Mouse (Mus musculus): ENCODE measurements around the gene Rnaseh2c.

DNA sequence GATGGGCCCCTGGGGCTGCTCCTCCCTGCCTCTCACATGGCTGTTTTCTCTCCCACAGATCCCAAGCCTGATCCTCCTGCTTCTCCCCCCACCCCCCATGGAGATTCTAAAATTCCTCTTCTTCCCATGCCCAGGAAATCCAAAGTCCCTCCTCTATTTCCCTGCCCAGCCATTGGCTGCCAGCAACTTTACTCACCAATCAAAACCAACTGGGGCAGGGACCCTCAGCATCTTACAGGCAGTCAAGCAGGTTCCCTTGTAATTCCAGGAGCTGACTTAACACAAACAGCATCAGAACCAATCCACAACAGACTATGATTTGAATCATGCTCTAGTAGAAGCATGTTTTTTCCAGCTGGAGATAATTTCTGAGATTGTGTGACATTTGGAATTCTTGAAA is 28.2 kb downstream of the Rnaseh2c start:
- TF ChIP-seq CTCF (IDR thresholded peaks at IDR 0.05) (no peak), EP300 (IDR thresholded peaks at IDR 0.05) (no peak)
